Mouse (Mus musculus) left cerebral cortex, adult 2 months (tissue): ENCODE results near the gene Vps52. TPM values are rescaled to one million over a fixed set of nuclear protein-coding genes. Genes with fewer than 3 reads are reported as not detected.

ENCODE experiments used
- DNase-seq, 2 experiments: peaks; one replicate each; pipeline ENCODE4 v3.0.0; 2021 to 2022; ENCODE audit warnings: low spot score in 2 of 2, mixed read lengths in 1 of 2; ENCODE audit errors: extremely low spot score in 1 of 2
- H3K27ac ChIP-seq: fragments of 200-600 bp; 2 replicates; pipeline ENCODE4 v1.8.1; 2022
- H3K4me3 ChIP-seq: fragments of 200-600 bp; 2 replicates; pipeline ENCODE4 v1.8.1; 2022
- CTCF ChIP-seq: fragments of 200-600 bp; IDR thresholded peaks from 2 replicates; pipeline ENCODE4 v1.8.1; 2022; ENCODE audit warnings: antibody characterized with exemption, mild to moderate bottlenecking, moderate library complexity
- intact Hi-C: fragments of 180-260 bp; cut with DNase I; formaldehyde crosslinking; loops from one replicate; pipeline ENCODE4 v1.15.1; 2025
- long read RNA-seq, 2 experiments: library from polyadenylated mRNA; stranded (forward); transcript quantifications; one replicate each; pipeline ENCODE4 v2.0.0; 2021; ENCODE audit warnings: borderline mapping rate in 2 of 2
- total RNA-seq, 2 experiments: library from RNA; stranded (reverse); gene quantifications; 2 replicates each; pipeline ENCODE4 v1.2.3; 2021

The Vps52 gene
- total RNA-seq, result 10 to 100 TPM; 74.6 to 82.7 TPM
- long read RNA-seq, experiment 1, transcript Vps52-201 (20 exons, 3,383 nt), result major isoform, 138 of 191 reads
- long read RNA-seq, experiment 1, partial matches to known transcripts, result 12 of 191 reads
- long read RNA-seq, experiment 1, other reads (novel, unspliced or antisense), result 41 of 191 reads
- long read RNA-seq, experiment 2, transcript Vps52-201 (20 exons, 3,383 nt), result major isoform, 96 of 133 reads
- long read RNA-seq, experiment 2, partial matches to known transcripts, result 5 of 133 reads
- long read RNA-seq, experiment 2, other reads (novel, unspliced or antisense), result 32 of 133 reads

DNA sequence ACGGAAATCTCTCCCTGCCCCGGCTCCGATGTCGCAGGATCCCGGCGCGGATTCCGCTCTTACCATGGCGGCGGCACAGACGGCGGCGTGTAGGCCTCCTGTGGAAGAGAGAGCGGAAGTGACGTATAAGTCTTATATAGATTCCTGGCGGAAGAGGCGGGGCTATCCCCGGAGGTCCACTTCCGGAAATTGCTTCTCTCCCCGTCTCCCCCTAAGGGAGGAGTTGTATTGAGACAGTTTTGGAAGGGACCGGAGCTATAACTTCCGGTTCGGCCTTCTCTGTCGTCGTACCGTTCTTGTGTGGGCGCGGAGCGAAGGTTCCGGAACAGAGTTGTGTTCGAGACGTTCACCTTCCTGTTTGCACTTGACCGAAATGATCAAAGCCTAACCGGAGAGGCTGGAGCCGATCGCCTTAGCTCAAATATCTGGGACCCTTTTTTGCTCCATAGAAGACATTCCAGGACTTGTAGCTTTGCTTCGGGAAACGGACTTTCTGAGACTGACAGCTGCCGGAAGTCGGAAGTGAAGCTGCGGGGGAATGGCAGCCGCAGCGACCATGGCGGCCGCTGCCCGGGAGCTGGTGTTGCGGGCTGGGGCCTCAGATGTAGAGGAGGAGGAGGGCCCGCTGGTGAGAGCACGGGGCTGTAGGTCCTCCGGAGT is at the start of gene Vps52, which contains the start of gene Rps18:
Gene Vps52 (plus strand): TSS at position 258 of the 660 bp plus-strand sequence.
Gene Rps18 (minus strand): TSS at position 447 of the 660 bp plus-strand sequence.
- intact Hi-C loops, result loop anchor here (1.0 kb wide), 1 partner anchor 15 kb away; the partner anchor contains the start of genes Pfdn6 and Wdr46
- Histone ChIP-seq H3K4me3 (peak within 1 kb of the TSS; percentile 66), H3K27ac (peak within 1 kb of the TSS; percentile 94)
- peak; percentile 39 for TF ChIP-seq CTCF
- DNase-seq, result peak; percentile 96

DNA sequence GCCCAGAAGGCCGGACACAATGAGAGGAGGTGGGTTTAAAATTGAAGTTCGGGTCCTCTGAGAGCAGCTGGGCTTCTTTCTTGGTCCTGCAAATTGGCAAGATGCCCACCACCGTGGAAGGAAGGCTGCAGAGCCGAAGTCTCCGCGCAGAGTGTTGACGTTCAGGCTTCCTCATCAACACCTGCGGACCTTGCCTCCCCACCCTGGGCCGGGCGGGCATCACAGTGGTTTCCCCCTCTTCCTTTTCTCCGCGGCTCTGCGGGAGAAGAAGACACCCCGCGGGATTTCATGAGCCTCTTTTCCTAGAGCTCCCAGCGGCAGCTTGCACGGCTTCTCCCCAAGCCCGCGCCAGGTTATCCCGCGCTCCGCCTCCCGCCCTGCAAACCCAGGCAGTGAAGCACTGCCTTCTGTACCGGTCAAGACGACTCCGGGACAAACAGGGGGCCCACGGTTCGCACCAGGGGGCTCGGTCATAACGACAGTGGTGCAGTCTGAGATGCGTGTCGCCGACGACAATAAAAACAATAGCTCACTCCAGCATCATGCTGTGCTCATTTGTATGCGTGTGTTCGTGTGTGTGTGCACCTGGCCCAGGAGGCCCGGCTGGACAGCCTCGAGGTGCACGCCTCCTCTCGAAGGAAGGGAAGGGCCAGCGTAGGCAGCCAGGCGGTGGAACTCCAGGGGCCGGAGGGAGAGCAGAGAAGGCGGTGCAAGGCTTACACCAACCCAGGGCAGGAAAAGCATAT is 47.1 kb upstream of the Vps52 start:
- Histone ChIP-seq H3K27ac (peak overlapping the region; percentile 90), H3K4me3 (peak overlapping the region; percentile 76)
- intact Hi-C loops, result loop anchor here (1.0 kb wide), 1 partner anchor 18 kb away; the partner anchor contains the start of gene Kifc1
- peak; percentile 53 to 59 for DNase-seq
- no peak for TF ChIP-seq CTCF

DNA sequence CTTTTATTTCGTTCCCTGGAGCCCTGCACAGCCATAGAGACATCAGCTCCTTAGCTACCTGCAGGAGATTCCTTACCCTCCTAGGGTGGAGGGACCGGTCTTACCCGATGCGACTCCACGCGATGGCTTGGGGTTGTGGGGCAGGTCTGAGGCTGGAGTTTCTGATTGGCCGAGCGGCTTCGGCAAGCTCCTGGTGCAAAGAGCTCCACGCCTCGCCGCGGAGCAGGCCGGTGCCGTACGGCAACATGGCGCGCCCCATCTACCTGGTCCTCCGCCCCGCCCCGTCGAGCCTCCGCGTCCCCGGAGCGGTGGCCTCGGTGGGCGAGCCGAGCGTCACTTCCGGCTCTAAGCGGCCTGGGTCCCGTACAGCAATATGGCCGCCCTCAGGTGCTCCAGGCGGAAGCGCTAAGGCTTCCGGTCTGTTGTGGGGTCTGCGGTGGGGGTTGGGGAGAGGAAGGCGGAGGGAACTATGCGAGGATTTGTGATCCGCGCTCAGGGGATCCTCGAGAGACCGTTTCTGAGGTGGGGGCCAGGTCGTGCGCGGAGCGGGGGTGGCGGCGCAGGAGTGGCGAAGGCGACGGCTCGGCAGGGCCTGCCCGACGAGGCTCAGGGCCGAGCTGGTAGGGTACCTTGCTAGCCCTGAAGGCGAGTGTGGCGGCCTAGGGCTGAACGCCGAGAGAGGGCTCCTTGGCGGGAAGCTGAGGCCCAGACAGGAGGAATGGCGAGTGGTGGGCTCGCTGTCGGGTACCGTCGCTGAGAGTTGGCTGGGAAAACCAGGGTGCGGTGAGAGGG is 46.3 kb upstream of the Vps52 start, which contains the start of gene Daxx:
Gene Daxx (plus strand): TSS at position 338 of the 792 bp plus-strand sequence.
- Histone ChIP-seq H3K27ac (peak within 1 kb of the TSS; percentile 90), H3K4me3 (peak within 1 kb of the TSS; percentile 76)
- intact Hi-C loops, result loop anchor here (1.0 kb wide), 1 partner anchor 19 kb away; the partner anchor contains the start of gene Kifc1
- TF ChIP-seq CTCF, result no peak
- DNase-seq, result peak; percentile 98 to 99

DNA sequence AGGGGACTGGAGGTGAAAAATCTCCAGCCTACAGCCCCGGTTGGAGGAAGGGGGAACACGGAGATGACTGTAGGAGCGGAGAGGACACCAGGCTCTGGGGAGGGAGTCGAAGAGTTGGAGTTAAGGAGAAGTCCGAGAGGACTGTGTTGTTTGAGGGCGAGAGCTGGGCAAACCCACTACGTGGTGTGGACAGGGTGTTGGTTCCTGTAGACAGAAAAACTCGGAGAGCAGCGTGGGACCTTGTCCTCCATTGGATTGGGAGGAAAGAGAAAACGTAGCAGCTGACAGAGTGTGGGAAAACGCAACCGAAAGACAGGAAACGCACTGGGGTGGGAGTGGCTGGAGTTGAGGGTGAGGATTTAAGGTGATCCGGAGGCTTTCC is 45.8 kb upstream of the Vps52 start:
- intact Hi-C loops, result loop anchor here (1.0 kb wide), 1 partner anchor 20 kb away; the partner anchor contains the start of gene Kifc1
- Histone ChIP-seq H3K27ac (peak overlapping the region; percentile 90), H3K4me3 (peak overlapping the region; percentile 76)
- no peak for DNase-seq
- no peak for TF ChIP-seq CTCF

DNA sequence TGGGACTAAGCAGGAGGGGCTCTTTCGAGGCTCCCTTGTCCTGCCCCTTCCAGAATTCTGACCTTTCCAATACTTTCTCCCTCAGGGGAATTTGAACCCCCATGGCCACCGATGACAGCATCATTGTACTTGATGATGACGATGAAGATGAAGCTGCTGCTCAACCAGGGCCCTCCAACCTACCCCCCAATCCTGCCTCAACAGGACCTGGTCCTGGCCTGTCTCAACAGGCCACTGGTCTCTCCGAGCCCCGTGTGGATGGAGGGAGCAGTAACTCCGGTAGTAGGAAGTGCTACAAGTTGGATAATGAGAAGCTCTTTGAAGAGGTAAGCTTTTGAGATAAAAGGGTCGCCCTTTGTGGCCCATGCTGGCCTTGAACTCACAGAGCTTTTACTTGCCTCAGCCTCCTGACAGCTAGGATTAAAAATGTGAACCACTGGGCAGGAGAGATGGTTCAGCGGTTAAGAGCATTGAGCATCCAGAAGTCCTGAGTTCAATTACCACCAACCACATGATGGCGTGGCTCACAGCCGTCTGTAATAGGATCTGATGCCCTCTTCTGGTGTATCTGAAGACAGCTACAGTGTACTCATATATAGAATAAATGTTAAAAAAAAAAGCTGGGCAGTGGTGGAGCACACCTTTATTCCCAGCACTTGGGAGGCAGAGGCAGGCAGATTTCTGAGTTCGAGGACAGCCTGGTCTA is 45.1 kb upstream of the Vps52 start:
- Histone ChIP-seq H3K4me3 (peak overlapping the region; percentile 76), H3K27ac (peak overlapping the region; percentile 90)
- intact Hi-C loops, result no loop called here
- DNase-seq, result no peak
- TF ChIP-seq CTCF, result peak; percentile 19

DNA sequence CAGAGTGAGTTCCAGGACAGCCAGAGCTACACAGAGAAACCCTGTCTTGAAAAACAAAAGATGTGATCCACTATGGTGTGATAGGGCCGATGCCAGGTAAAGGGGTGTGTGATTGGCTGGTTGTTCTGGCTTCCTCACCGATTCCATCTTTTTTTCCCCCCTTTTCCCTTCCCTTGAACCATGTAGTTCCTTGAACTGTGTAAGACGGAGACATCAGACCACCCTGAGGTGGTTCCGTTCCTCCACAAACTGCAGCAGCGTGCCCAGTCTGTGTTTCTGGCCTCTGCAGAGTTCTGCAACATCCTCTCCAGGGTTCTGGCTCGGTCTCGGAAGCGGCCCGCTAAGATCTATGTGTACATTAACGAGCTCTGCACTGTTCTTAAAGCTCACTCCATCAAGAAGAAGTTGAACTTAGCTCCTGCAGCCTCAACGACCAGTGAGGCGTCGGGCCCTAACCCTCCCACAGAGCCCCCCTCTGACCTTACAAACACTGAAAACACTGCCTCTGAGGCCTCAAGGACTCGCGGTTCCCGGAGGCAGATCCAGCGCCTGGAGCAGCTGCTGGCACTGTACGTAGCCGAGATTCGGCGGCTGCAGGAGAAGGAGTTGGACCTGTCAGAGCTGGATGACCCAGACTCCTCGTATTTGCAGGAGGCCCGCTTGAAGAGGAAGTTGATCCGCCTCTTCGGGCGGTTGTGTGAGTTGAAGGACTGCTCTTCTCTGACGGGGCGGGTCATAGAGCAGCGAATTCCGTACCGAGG is 44.4 kb upstream of the Vps52 start:
- peak in 1 of 2 experiments; percentile 8 for DNase-seq
- no peak for TF ChIP-seq CTCF
- intact Hi-C loops, result no loop called here

DNA sequence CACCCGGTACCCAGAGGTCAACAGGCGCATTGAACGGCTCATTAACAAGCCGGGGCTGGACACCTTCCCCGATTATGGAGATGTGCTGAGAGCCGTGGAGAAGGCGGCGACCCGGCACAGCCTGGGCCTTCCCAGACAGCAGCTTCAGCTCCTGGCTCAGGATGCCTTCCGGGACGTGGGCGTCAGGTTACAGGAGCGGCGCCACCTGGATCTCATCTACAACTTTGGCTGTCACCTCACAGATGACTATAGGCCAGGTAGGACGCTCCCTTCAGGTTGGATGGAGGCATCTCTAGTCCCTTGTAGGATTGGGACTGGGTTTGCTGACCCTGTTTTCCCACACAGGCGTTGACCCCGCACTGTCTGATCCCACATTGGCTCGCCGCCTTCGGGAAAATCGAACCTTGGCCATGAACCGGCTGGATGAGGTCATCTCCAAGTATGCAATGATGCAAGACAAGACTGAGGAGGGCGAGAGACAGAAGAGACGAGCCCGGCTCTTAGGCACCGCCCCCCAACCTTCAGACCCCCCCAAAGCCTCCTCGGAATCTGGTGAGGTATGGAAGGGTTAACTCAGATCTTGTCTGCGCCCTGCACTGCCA is 43.7 kb upstream of the Vps52 start:
- no peak for DNase-seq
- H3K4me3 ChIP-seq, result no peak overlapping the region
- intact Hi-C loops, result no loop called here
- TF ChIP-seq CTCF, result no peak
- no peak overlapping the region for H3K27ac ChIP-seq

More for the DNA sequence above, 44.4 kb upstream of the Vps52 start:
- H3K4me3 ChIP-seq, result no peak overlapping the region
- H3K27ac ChIP-seq, result no peak overlapping the region

DNA sequence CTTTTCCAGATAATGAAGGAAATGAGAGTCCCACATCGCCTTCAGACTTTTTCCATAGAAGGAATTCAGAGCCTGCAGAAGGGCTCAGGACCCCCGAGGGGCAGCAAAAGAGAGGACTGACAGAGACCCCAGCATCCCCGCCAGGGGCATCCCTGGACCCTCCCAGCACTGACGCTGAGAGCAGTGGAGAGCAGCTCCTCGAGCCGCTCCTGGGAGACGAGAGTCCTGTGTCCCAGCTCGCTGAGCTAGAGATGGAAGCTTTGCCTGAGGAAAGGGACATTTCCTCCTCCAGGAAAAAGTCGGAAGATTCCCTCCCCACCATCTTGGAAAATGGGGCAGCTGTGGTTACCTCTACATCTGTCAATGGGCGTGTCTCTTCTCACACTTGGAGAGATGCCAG is 42.3 kb upstream of the Vps52 start:
- TF ChIP-seq CTCF, result no peak
- Histone ChIP-seq H3K27ac (no peak overlapping the region), H3K4me3 (no peak overlapping the region)
- intact Hi-C loops, result no loop called here
- DNase-seq, result no peak

DNA sequence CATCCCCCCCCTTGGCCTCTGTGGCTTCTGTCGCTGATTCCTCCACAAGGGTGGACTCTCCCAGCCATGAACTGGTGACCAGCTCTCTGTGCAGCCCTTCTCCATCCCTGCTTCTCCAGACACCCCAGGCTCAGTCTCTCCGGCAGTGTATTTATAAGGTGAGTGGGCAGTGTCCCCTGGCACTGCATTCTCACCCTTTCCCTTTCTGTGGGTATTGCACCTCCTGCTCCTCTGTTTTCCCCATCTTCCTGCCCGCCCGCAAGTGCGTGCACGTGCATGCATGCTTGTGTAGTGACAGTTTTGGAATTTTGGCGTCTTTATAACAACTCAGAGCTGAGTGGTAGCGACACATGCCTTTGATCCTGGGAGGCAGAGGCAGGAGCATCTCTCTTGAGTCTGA is 41.7 kb upstream of the Vps52 start:
- Histone ChIP-seq H3K4me3 (no peak overlapping the region), H3K27ac (no peak overlapping the region)
- TF ChIP-seq CTCF, result no peak
- intact Hi-C loops, result no loop called here
- DNase-seq, result no peak
